Mouse (Mus musculus): ENCODE data around the gene Tubgcp6. TPM values are rescaled to one million over a fixed set of nuclear protein-coding genes. Genes with fewer than 3 reads are reported as not detected.

The Tubgcp6 gene
- polyA plus RNA-seq, 1 experiment from 2014 or later: 20.7 TPM

GRCm38 (mm10) chr15:89060811-89061460, 62.0 kb downstream of the Tubgcp6 start:
- no peak for ATAC-seq (ENCODE audit: insufficient number of reproducible peaks, insufficient read depth, low FRiP score, low TSS enrichment)

GRCm38 (mm10) chr15:89060032-89060681, 62.8 kb downstream of the Tubgcp6 start:
- WGBS: 2% methylated on average over 45 of the region's 48 CpGs
- no peaks in the 10 kb centered on the region for H3K9me3 ChIP-seq
- peak overlapping the region; percentile 72 for H3K4me3 ChIP-seq
- H3K4me1 ChIP-seq: no peaks in the 10 kb centered on the region
- H3K36me3 ChIP-seq: no peaks in the 10 kb centered on the region
- peaks cover 52% of the 10 kb centered on the region for H3K27me3 ChIP-seq
- ATAC-seq (ENCODE audit: insufficient number of reproducible peaks, insufficient read depth, low FRiP score, low TSS enrichment): no peak; the same call in 1 of the 2 replicates
- H3K4me2 ChIP-seq (replicated peaks): peak overlapping the region; percentile 94
- H3K27ac ChIP-seq: no peak overlapping the region
- H3K9ac ChIP-seq: peak overlapping the region; percentile 73

More at GRCm38 (mm10) chr15:89060811-89061460, 62.0 kb downstream of the Tubgcp6 start:
- Histone ChIP-seq H3K27ac (no peak overlapping the region), H3K27me3 (peaks cover 58% of the 10 kb centered on the region), H3K4me2 (replicated peaks) (no peak overlapping the region), H3K9ac (no peak overlapping the region), H3K4me3 (0 out of 2 replicates have a peak overlapping the region, but pooled peaks have one; percentile 72), H3K36me3 (no peaks in the 10 kb centered on the region), H3K9me3 (no peaks in the 10 kb centered on the region), H3K4me1 (no peaks in the 10 kb centered on the region)
- 85% methylated on average over 12 of the region's 12 CpGs for WGBS

GRCm38 (mm10) chr15:89059161-89059931, 63.6 kb downstream of the Tubgcp6 start, which contains the start of gene Panx2:
Gene Panx2, plus strand, starts transcription at chr15:89059734.
- H3K4me2 ChIP-seq (replicated peaks): peak within 1 kb of the TSS; percentile 94
- WGBS: 1% methylated on average over 34 of the region's 57 CpGs
- no peaks in the 10 kb centered on the region for H3K9me3 ChIP-seq
- no peak within 1 kb of the TSS for H3K27ac ChIP-seq
- H3K36me3 ChIP-seq: no peaks in the 10 kb centered on the region
- peak within 1 kb of the TSS; percentile 72 for H3K4me3 ChIP-seq
- no peaks in the 10 kb centered on the region for H3K4me1 ChIP-seq
- H3K27me3 ChIP-seq: peaks cover 51% of the 10 kb centered on the region
- peak within 1 kb of the TSS; percentile 73 for H3K9ac ChIP-seq
- no peak for ATAC-seq (ENCODE audit: insufficient number of reproducible peaks, insufficient read depth, low FRiP score, low TSS enrichment)

- H3K4me1 ChIP-seq: no peaks in the 10 kb centered on the region
- H3K27ac ChIP-seq: no peak overlapping the region
- H3K4me3 ChIP-seq: peak overlapping the region; percentile 72
- H3K36me3 ChIP-seq: no peaks in the 10 kb centered on the region
- H3K27me3 ChIP-seq: peaks cover 49% of the 10 kb centered on the region
- 26% methylated on average over 6 of the region's 6 CpGs for WGBS
- no peak overlapping the region for H3K9ac ChIP-seq
- no peaks in the 10 kb centered on the region for H3K9me3 ChIP-seq
- ATAC-seq (ENCODE audit: insufficient number of reproducible peaks, insufficient read depth, low FRiP score, low TSS enrichment): no peak
- H3K4me2 ChIP-seq (replicated peaks): peak overlapping the region; percentile 94
Observed at GRCm38 (mm10) chr15:89058736-89059135, 64.2 kb downstream of the Tubgcp6 start.

GRCm38 (mm10) chr15:89054666-89055065, 68.2 kb downstream of the Tubgcp6 start:
- no peak overlapping the region for H3K9ac ChIP-seq
- H3K27ac ChIP-seq: no peak overlapping the region
- 89% methylated on average over 7 of the region's 7 CpGs for WGBS
- no peaks in the 10 kb centered on the region for H3K36me3 ChIP-seq
- H3K4me3 ChIP-seq: no peak overlapping the region
- peaks cover 20% of the 10 kb centered on the region for H3K27me3 ChIP-seq
- ATAC-seq (ENCODE audit: insufficient number of reproducible peaks, insufficient read depth, low FRiP score, low TSS enrichment): no peak
- no peaks in the 10 kb centered on the region for H3K4me1 ChIP-seq
- no peaks in the 10 kb centered on the region for H3K9me3 ChIP-seq
- H3K4me2 ChIP-seq (replicated peaks): no peak overlapping the region

Small RNA genes lying within 50 kb of the gene (microRNA-seq; reads per million reads assigned to microRNA genes)
- gene Mir7118: not detected

Other genes with a start within 250 kb of the Tubgcp6 start
- not detected in 2 replicates for gene Ttll8, start 168.7 kb downstream of the Tubgcp6 start, polyA plus RNA-seq (2016; fragmentation: Nextera tagmentation; extraction: Ambion mirVana)
- 0.59 and 1.1 TPM in 2 replicates for gene Mlc1, start 144.1 kb downstream of the Tubgcp6 start, polyA plus RNA-seq (2016; fragmentation: Nextera tagmentation; extraction: Ambion mirVana)
- 0.38 TPM in 1 of 2 replicates, not detected in the other for gene Mov10l1, start 140.2 kb downstream of the Tubgcp6 start, polyA plus RNA-seq (2016; fragmentation: Nextera tagmentation; extraction: Ambion mirVana)
- gene Panx2, start 63.4 kb downstream of the Tubgcp6 start, polyA plus RNA-seq (2016; fragmentation: Nextera tagmentation; extraction: Ambion mirVana): 0.45 and 0.46 TPM in 2 replicates
- 49.1 and 50.9 TPM in 2 replicates for gene Trabd, start 48.0 kb downstream of the Tubgcp6 start, polyA plus RNA-seq (2016; fragmentation: Nextera tagmentation; extraction: Ambion mirVana)
- 21.0 and 22.3 TPM in 2 replicates for gene Selenoo, start 34.0 kb downstream of the Tubgcp6 start, polyA plus RNA-seq (2016; fragmentation: Nextera tagmentation; extraction: Ambion mirVana)
- 20.1 and 21.6 TPM in 2 replicates for gene Hdac10, start 5.6 kb upstream of the Tubgcp6 start, polyA plus RNA-seq (2016; fragmentation: Nextera tagmentation; extraction: Ambion mirVana)
- 7.5 and 7.6 TPM in 2 replicates for gene Mapk12, start 17.6 kb upstream of the Tubgcp6 start, polyA plus RNA-seq (2016; fragmentation: Nextera tagmentation; extraction: Ambion mirVana)
- 14.0 and 16.4 TPM in 2 replicates for gene Mapk11, start 26.5 kb upstream of the Tubgcp6 start, polyA plus RNA-seq (2016; fragmentation: Nextera tagmentation; extraction: Ambion mirVana)
- gene Plxnb2, start 57.7 kb upstream of the Tubgcp6 start, polyA plus RNA-seq (2016; fragmentation: Nextera tagmentation; extraction: Ambion mirVana): 169 and 182 TPM in 2 replicates
- gene Dennd6b, start 73.4 kb upstream of the Tubgcp6 start, polyA plus RNA-seq (2016; fragmentation: Nextera tagmentation; extraction: Ambion mirVana): 30.2 and 30.3 TPM in 2 replicates
- 38.9 and 41.9 TPM in 2 replicates for gene Ppp6r2, start 88.4 kb upstream of the Tubgcp6 start, polyA plus RNA-seq (2016; fragmentation: Nextera tagmentation; extraction: Ambion mirVana)
- gene Sbf1, start 192.2 kb upstream of the Tubgcp6 start, polyA plus RNA-seq (2016; fragmentation: Nextera tagmentation; extraction: Ambion mirVana): 60.9 and 61.6 TPM in 2 replicates
- 0.18 TPM in 1 of 2 replicates, not detected in the other for gene Adm2, start 199.6 kb upstream of the Tubgcp6 start, polyA plus RNA-seq (2016; fragmentation: Nextera tagmentation; extraction: Ambion mirVana)
- not detected in 2 replicates for gene Miox, start 211.3 kb upstream of the Tubgcp6 start, polyA plus RNA-seq (2016; fragmentation: Nextera tagmentation; extraction: Ambion mirVana)
- gene Lmf2, start 232.5 kb upstream of the Tubgcp6 start, polyA plus RNA-seq (2016; fragmentation: Nextera tagmentation; extraction: Ambion mirVana): 54.5 and 58.8 TPM in 2 replicates
- gene Ncaph2, start 232.6 kb upstream of the Tubgcp6 start, polyA plus RNA-seq (2016; fragmentation: Nextera tagmentation; extraction: Ambion mirVana): 171 and 177 TPM in 2 replicates

Measured in embryonic facial prominence, embryonic 12.5 days (tissue).